Mouse (Mus musculus) cerebellum, adult (tissue): ENCODE results near the gene St6galnac4.

ENCODE experiments used
- ATAC-seq: cut with Nextera tagmentation; 2 replicates; pipeline ENCODE4 v1.9.2; 2017; ENCODE audit warnings: mild to moderate bottlenecking, moderate library complexity, mixed read lengths; ENCODE audit not compliant: insufficient number of reproducible peaks, low FRiP score, low TSS enrichment

The St6galnac4 gene

DNA sequence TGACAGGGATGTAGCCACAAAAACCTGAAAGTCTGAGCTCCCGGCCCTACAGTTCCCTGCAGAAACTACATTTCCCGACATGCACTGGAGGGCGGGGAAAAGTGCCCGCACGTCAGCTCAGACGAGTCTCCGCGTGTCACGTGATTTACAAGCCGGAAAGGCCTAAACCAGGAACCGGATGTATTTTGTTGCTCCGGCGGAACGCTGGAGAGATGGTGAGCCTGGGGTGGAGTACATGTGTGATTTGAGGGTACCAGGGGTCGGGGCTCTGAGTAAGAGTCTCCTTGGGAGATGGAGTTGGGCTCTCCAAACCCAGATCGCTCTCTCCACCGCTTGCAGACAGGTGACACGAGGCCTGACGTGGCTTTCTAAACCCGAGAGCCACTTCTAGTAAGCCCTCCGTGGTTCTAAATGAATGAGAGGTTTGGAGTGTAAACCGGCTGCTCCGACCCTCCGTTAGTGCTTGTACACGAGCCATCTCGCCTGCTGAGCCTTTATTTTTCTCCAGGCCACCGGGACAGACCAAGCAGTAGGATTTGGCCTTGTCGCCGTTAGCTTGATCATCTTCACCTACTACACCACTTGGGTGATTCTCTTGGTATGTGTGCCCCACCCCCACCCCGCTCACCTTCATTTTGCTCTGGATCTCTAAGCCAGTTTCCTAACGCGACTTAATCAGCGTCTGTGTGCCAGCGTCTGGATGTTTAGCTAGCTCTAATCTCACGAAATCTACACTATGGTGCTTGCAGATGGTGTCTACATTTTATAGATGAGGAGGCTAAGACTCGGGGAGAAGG, 16.0 kb upstream of the St6galnac4 start, which contains the start of gene Dpm2:
Dpm2 (plus strand) TSS at position 161 of the 797 bp plus-strand sequence.
- ATAC-seq, result peak; percentile 52

DNA sequence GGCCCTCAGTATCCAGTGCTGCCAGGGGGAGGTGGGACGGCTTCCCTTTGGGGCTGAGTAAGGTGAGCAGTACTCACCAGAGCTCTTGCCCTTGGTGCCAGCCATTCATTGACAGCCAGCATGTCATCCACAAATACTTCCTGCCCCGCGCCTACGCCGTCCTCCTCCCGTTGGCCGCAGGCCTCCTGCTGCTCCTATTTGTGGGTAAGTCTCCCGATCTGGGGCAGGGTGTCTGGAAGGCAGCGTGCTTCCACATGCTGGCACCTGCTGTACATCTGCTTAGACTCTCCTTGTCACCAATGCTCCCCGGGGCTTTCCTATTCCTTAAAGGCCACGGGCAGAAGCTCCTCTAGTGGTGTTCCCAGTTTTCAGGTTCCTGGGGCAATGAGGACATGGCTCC, 14.7 kb upstream of the St6galnac4 start:
- no peak for ATAC-seq

DNA sequence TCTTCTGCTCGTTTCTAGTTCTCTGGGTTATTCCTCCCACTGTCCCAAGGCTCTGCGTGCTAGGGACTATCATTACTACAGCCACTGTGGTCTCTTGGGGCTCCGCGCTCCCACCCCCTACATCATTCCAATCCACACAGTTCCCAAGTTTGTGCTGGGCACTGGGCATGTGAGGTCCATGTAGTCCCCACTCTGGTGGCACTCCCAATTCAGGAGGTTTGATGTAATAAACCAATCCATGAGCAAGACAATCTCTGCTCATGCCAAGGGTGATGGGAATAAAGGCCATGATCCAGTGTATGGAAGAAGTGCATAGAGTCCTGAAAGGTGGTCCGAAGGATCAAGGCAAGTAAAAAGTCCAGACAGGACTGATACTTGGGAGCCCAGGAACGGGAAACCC, 12.4 kb upstream of the St6galnac4 start, which contains the start of gene Pip5kl1:
Pip5kl1 (plus strand) TSS at position 301 of the 400 bp plus-strand sequence.
- ATAC-seq, result no peak

DNA sequence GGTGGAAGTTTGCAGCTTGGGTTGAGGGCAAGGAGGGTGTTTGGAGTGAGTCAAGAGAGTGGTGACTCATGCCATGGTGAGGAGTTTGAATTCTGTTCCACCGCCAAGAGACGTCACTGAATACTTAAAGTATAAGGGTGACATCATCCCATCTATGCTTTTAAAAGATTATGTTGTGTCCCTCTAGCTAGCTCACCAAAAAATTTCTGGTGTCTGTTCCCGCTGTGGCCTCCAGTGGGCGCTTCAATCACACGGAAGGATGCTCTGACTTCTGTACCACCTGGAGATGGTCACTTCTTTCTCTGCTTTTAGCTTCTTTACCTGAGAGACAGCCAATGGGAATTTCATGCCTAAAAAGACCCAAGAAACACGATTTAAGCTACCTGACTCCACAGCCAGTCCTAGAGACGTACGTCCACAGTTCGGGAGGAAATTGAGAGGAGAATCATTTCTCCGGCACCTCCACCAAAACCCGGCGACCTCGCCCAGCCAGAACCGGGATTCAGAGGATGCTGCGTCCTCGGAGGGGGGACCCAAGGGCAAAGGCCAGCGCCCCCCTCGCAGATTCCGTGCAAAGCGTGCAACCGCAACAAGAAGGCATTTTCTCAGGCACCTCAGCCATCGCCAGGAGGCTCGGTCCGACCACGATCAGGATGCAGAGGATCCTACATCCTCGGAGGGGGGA, 11.9 kb upstream of the St6galnac4 start:
- no peak for ATAC-seq

DNA sequence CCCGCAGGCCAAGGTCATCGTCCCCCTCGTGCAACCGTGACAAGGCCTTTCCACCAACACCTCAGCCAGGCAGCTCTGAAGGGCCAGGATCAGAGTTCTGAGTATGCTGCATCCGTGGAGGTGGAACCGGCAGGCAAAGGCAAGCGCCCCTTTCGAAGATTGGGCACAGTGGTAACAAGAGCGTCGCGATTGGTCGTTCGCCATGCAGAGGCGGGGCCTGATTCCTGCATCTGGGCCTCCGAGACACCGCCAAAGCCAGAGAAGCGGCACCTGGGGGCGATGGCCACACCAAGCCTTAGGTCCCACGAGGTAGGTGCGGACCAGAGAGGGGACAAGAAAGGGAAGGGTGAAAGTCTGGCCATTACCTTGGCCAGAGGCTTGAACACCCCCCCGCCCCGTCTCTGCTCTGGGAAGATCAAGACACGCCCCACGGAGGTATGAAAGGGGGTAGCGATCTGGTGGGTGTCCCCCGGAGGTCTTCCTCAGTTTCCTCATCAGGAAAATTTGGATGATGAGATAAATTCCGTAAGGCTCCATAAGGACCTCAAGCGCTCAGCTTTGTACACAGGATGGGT, 11.2 kb upstream of the St6galnac4 start, which contains the start of gene 9430097D07Rik:
9430097D07Rik (minus strand) TSS at position 99 of the 575 bp plus-strand sequence.
- peak; percentile 60 for ATAC-seq

DNA sequence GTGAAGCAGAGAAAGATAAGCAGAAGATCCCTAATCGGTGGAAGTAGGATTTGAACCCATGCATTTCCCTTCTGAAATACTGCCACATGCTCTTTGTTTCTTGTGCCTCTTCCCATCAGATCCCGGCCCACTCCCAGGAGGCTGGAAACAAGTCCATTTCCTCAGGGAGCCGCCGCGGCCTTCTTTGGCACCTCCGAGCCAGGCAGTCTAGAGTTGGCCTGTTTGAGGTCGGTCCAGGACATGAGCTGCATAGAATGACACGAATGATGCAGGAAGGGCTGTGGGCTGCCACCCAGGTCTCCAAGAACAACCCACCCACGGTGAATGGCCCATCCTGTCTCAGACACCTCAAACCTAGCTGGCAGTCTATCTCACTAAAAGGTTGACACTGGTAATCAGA, 10.4 kb upstream of the St6galnac4 start:
- ATAC-seq, result no peak

DNA sequence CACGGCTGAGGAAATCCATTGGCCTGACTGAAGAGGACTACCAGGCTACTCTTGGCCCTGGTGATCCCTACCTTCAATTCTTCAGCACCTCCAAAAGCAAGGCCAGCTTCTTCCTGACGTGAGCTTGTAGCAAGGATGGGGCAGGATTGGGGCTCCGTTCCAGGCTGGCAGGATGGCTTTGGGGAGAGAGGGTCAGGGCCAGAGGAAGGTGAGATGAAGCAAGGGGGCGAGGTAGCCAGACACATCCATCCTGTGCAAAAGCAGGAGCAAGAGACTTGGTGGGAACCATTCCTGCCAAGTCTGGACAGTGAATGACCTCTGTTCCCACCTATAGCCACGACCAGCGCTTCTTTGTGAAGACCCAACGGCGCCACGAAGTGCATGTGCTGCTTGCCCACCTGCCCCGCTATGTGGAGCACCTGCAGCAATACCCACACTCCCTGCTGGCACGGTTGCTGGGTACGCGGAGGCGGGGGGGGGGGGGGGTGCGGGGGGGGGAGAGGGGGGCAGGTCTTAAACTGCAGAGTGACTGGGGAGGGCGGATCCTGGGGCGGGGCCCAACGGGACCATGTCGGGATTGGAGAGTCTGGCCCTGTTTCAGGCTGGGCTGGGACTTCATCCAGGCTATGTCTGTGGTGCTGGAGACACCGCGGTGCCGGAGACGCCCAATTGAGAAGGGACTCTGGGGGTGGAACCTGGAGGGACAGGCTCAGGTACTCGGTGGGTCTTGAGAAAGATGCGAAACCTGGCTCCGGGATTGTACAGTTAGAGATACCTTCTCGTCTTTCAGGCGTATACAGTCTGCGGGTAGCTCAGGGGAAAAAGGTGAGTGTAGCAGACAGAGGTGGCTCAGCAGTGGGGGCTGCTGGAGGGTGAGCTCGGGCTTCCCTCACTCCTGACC, 8.5 kb upstream of the St6galnac4 start:
- ATAC-seq, result no peak

DNA sequence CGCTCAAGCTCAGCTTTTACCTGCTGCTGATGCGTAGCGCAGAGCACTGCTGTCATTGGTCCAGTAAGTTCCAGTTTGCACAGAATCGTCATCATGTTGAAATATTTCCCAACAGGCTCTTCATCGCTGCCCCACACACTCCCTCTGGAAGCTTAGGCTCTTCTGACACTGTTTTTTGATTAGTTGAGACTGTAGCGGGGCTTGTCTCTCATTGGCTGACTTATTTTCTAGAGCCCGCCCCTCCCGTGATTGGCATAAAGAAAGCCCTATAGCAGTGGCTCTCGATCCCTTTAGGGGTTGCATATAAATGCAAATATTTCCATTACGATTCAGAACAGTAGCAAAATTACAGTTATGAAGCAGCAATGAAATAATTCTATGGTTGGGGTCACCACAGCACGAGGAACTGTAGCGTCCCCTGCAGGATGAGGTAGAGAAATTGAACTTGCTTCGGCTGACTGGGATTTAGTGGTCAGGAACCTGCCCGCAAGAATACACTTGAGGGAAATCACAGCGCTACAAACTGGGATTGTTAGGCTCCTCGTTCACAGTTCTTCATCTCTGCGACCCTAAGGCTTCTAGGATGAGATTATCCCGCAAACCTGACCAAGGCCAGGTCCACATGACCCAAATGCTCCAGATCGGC, 5.3 kb upstream of the St6galnac4 start:
- ATAC-seq, result peak; percentile 50; the same call in 1 of the 2 replicates

DNA sequence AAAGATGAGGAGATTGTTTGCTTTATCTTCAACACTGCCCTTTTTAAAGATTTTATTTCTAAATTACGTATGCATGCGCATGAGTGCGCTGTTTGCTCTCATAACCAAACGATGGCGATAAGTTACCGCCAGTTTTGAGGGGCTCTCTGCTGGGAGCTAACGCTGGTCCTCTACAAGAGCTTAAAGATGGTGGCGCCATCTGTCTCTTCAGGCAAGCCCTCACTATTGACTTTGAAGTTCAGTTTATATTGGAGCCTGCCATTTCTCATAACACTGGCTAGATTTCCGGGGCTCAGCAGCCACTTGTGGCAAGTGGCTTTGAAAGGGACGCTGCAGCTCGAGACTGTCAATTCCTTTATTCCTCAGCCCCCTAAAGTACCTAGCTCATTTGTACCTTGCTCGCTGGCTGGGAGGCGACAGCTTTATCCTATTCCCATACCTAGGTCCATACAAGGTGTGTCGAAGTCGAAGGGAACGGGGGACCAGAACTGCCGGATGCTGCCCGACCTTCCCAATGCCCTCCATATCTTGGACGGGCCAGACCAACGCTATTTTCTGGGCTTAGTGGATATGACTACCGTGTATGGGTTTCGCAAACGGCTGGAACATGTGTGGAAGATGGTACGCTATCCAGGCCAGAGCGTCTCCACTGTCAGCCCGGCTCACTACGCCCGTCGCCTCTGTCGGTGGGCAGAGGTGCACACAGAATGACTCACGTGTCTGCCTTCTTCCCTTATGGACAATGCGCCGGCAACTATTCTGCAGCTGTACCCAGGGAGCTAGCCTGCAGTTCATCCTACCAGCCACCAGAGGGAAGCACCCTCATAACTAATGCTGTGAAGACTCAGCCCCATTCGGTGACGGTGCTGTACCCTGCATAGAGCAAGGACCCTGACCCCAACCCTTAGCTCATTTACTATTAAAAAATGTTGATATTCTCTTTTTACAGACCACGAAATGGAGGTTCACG, 3.8 kb upstream of the St6galnac4 start:
- peak; percentile 34; the same call in 1 of the 2 replicates for ATAC-seq

DNA sequence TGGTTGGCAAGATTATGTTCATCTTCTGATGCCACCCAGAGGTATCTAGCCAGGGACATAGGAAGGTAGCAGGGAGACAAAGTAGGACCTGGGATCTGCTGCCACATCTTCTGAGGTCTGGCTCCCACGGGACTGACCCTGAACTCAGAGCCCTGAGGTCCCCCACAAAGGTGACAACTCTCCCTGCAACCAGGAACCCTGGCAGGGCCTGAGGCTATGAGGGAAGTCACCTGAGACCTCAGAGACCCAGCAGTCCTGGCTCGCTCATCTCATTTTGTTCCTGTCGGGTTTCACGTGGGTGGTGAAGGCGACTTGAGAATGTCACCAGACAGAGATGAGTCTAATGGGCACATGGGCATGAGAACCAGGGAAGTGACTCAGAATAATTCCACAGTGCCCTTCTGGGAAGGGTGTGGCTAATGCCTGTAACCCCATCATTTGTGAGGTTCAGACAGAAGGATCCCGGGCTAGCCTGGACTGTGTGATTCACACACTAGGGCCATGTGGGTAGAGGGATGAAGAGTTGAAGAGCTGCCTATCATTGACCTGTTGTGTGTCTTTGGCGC, 1.7 kb upstream of the St6galnac4 start:
- no peak for ATAC-seq

DNA sequence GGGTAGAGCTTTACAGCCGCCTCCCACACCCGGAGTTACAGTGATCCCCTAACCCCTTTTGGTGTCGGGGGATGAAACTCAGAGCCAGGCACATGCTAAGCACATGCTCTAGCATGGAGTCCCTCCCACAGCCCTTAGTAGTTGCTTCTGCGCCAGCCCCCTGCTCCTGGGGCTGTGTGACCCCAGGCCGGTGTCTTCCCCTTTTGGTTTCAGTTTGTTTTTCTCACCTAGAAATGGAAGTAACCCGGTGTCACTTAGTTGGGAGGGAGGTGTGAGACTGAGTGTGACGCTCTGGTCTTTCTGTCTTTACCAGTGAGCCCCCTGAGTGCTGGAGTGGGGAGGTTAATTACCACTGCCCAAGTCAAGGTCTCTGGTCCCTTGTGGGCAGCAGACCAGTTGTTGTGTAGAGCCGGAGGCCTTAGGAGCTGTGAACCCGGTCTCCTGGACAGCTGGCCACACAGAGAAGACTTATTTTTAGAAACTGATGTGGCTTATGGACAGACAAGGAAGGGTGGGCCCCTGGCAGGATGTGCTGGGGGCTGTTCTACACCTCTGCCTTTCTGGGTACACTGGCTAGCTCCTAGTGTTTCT, 931 bp downstream of the St6galnac4 start:
- ATAC-seq, result no peak

DNA sequence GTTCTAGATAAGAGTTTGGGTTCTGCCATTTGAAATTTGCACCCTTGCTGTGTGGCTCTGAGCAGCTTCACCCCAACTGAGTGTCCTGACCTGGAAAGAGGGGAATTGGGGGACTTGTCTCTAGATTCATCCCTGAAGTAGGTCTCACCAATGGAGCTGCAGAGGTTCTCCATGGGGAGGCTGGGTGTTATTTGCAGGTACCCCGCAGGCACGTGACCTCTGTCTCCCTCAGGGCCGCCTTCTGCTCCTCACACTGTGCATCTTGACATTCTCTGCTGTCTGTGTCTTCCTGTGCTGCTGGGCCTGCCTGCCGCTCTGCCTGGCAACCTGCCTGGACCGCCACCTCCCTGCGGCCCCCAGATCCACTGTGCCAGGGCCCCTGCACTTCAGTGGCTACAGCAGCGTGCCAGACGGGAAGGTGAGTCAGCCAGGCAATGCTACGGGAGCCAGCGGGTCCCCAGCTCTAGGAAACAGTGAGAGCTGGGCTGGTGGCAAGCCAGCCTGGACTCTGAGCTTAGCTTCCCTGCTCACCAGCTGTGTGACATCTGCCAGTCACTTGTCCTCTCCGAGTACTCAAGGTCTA, 2.4 kb downstream of the St6galnac4 start:
- ATAC-seq, result peak; percentile 60; the same call in 1 of the 2 replicates

DNA sequence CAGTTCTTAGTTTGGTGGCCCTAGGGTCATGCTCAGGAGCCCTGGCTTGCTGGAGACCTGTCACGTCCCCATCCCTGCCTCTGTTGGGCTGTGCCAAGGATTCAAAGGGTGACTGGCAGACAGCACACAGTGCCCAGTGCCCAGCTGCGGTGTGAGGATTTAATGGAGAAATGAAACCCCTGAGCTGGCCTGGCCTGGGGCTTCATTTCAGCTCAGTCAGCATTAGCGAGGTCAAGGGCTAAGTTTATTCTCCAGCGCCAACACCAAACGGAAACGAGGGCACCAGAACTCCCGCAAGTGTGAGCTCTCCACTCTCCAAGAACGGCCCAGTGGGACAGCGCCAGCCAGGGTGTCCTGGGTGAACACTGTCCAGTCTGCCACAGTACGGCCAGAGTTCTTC, 3.3 kb downstream of the St6galnac4 start:
- no peak for ATAC-seq

DNA sequence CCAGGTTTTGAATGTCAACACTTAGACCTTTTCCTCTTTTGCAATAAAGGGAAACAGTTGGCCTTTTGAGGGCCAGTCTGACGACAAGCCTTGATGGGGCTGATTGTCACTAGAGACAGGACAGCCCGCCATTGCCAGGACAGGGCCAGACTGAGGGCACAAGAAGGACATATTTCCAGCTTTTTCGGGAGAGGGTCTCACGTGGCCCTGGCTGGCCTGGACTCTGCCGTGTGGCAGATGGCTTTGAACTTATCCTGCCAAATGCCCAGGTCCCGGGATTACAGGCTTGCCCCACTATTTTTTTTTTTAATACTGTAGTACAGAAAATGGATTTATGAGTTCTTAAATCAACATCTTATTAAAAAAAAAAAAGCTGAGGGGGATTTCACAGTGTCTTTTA, 4.4 kb downstream of the St6galnac4 start:
- no peak for ATAC-seq

DNA sequence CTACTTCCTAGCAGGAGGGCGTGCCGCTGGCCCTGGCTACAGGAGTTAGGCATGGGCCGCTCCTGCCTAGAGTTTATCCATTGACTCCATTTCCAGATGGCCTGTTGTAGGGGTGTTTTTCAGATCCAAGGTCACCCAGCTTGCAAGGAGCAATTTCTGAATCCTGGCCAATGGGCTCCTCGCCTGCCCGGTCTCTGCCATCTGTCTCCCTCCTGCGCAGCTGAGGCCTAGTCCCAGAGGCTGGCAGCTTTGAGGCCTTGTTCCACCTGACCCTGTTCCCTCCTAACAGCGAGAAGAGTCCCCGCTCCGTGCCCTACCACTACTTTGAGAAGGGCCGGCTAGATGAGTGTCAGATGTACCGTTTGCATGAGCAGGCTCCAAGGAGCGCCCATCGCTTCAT, 9.8 kb downstream of the St6galnac4 start:
- peak; percentile 49; the same call in 1 of the 2 replicates for ATAC-seq

DNA sequence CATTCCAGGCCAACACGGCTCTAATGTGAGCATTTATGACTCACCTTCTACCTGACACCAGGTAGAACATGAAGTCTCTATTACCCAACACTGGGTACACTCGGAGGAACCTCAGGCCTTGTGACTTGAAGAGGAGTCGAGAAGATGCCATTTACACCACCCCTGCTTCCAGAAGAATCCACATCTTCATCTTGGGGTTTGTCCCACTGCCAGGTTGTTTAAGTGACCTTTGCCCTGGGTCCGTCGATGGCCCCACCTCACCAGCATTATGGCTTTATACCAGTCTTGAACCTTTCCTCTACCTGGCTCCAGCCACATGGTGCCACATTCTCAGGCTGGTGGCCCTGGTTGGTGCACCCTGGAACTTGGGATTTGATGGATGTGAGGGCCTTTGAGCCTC, 10.4 kb downstream of the St6galnac4 start:
- no peak for ATAC-seq

DNA sequence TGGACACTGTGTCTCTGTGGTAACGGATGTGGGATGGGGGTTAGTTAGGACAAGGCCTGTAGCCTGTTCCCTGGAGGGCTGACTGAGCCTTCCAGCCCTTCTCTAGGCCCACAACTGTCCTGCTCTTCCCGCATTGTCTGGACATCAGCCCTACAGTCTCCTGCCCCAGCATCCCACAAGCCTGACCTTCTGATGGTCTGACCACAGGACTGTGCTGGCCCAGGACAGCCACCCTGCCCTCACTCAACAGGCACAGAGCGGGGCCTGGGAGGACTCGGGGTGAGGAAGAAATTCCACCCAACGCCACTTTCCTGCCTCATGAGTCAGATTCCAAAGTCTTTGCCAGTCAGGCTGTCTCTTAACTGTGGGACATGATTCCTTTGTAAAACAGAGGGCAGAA, 10.8 kb downstream of the St6galnac4 start:
- ATAC-seq, result no peak
